Mouse (Mus musculus): ENCODE data around the gene Nr6a1. TPM values are rescaled to one million over a fixed set of nuclear protein-coding genes. Genes with fewer than 3 reads are reported as not detected.

The Nr6a1 gene
- polyA plus RNA-seq, 1 experiment from 2014 or later: 4.4 TPM

- H3K4me3 ChIP-seq (ENCODE audit: low read depth, low read length): no peak overlapping the region
- ATAC-seq (ENCODE audit: low FRiP score): no peak
Measured at GRCm38 (mm10) chr2:38783364-38783763, 144.1 kb downstream of the Nr6a1 start.

DNA sequence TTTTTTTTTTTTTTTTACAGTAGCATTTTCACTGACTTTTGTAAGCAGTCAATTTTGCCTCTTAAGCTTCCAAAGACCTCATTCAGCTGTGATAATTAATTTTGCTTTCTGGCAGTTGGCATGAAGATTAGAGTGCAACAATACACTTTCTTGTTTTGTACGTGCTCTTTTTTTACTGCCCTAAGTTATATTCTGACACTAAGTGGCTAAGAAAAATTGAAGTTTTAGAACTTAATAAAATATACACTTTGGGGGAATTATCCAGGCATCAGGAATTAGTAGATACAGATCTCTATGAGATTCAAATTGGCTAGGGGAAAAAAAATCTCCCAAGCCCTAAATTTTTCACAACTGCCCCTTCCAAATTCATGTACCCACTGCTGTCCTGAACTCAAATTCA lies 144.8 kb downstream of the Nr6a1 start:
- H3K27ac ChIP-seq (ENCODE audit: low read depth, low read length): peak overlapping the region; percentile 92
- peak; percentile 12; the same call in 1 of the 2 replicates for ATAC-seq (ENCODE audit: low FRiP score)
- peak; percentile 92 for DNase-seq (ENCODE audit: low spot score, missing footprints)

More at GRCm38 (mm10) chr2:38783364-38783763, 144.1 kb downstream of the Nr6a1 start:
- Histone ChIP-seq H3K27ac (ENCODE audit: low read depth, low read length) (peak overlapping the region; percentile 56), H3K9me3 (ENCODE audit: control insufficient read depth, low read length) (no peaks in the 10 kb centered on the region), H3K9ac (ENCODE audit: low read length) (peak overlapping the region; percentile 46; the same call in 1 of the 2 replicates), H3K4me2 (peak overlapping the region; percentile 34), H3K27me3 (ENCODE audit: control insufficient read depth, insufficient read depth, low read length) (no peaks in the 10 kb centered on the region), H3K4me1 (ENCODE audit: control insufficient read depth, insufficient read depth, low read length) (peaks cover 32% of the 10 kb centered on the region), H3K36me3 (ENCODE audit: control insufficient read depth, insufficient read depth, low read length) (no peaks in the 10 kb centered on the region)
- peak; percentile 90 for DNase-seq (ENCODE audit: low spot score, missing footprints)
- WGBS: 16% methylated on average over 5 of the region's 5 CpGs

GRCm38 (mm10) chr2:38781945-38782720 lies 145.4 kb downstream of the Nr6a1 start:
- H3K4me3 ChIP-seq (ENCODE audit: low read depth, low read length): no peak overlapping the region; the same call in 1 of the 2 replicates
- H3K27me3 ChIP-seq (ENCODE audit: control insufficient read depth, insufficient read depth, low read length): no peaks in the 10 kb centered on the region
- peak overlapping the region; percentile 92 for H3K27ac ChIP-seq (ENCODE audit: low read depth, low read length)
- 2% methylated on average over 6 of the region's 6 CpGs for WGBS
- no peaks in the 10 kb centered on the region for H3K36me3 ChIP-seq (ENCODE audit: control insufficient read depth, insufficient read depth, low read length)
- DNase-seq (ENCODE audit: low spot score, missing footprints): peak; percentile 95
- no peaks in the 10 kb centered on the region for H3K9me3 ChIP-seq (ENCODE audit: control insufficient read depth, low read length)
- peak overlapping the region; percentile 34 for H3K4me2 ChIP-seq
- H3K9ac ChIP-seq (ENCODE audit: low read length): peak overlapping the region; percentile 11; the same call in 1 of the 2 replicates
- peaks cover 31% of the 10 kb centered on the region for H3K4me1 ChIP-seq (ENCODE audit: control insufficient read depth, insufficient read depth, low read length)
- peak; percentile 89 for ATAC-seq (ENCODE audit: low FRiP score)

More for the DNA sequence above, 144.8 kb downstream of the Nr6a1 start:
- peaks cover 32% of the 10 kb centered on the region for H3K4me1 ChIP-seq (ENCODE audit: control insufficient read depth, insufficient read depth, low read length)
- H3K36me3 ChIP-seq (ENCODE audit: control insufficient read depth, insufficient read depth, low read length): no peaks in the 10 kb centered on the region
- no peaks in the 10 kb centered on the region for H3K9me3 ChIP-seq (ENCODE audit: control insufficient read depth, low read length)
- no peak overlapping the region; the same call in 1 of the 2 replicates for H3K4me3 ChIP-seq (ENCODE audit: low read depth, low read length)
- 11% methylated on average over 1 of the region's 1 CpGs for WGBS
- no peak overlapping the region for H3K9ac ChIP-seq (ENCODE audit: low read length)
- peak overlapping the region; percentile 34 for H3K4me2 ChIP-seq
- H3K27me3 ChIP-seq (ENCODE audit: control insufficient read depth, insufficient read depth, low read length): no peaks in the 10 kb centered on the region

- H3K27me3 ChIP-seq (ENCODE audit: control insufficient read depth, insufficient read depth, low read length): no peaks in the 10 kb centered on the region
- H3K9ac ChIP-seq (ENCODE audit: low read length): no peak overlapping the region
- no peaks in the 10 kb centered on the region for H3K36me3 ChIP-seq (ENCODE audit: control insufficient read depth, insufficient read depth, low read length)
- H3K4me1 ChIP-seq (ENCODE audit: control insufficient read depth, insufficient read depth, low read length): peaks cover 18% of the 10 kb centered on the region
- WGBS: 82% methylated on average over 2 of the region's 2 CpGs
- no peak overlapping the region for H3K4me3 ChIP-seq (ENCODE audit: low read depth, low read length)
- no peak overlapping the region for H3K4me2 ChIP-seq
- no peak overlapping the region for H3K27ac ChIP-seq (ENCODE audit: low read depth, low read length)
- no peak for ATAC-seq (ENCODE audit: low FRiP score)
- H3K9me3 ChIP-seq (ENCODE audit: control insufficient read depth, low read length): no peaks in the 10 kb centered on the region
- DNase-seq (ENCODE audit: low spot score, missing footprints): no peak
Measured at GRCm38 (mm10) chr2:38779939-38780338, 147.5 kb downstream of the Nr6a1 start.

GRCm38 (mm10) chr2:38777326-38777725 lies 150.2 kb downstream of the Nr6a1 start:
- Histone ChIP-seq H3K4me1 (ENCODE audit: control insufficient read depth, insufficient read depth, low read length) (peaks cover 5% of the 10 kb centered on the region), H3K27me3 (ENCODE audit: control insufficient read depth, insufficient read depth, low read length) (no peaks in the 10 kb centered on the region), H3K4me2 (no peak overlapping the region), H3K9me3 (ENCODE audit: control insufficient read depth, low read length) (no peaks in the 10 kb centered on the region), H3K9ac (ENCODE audit: low read length) (no peak overlapping the region), H3K4me3 (ENCODE audit: low read depth, low read length) (no peak overlapping the region), H3K27ac (ENCODE audit: low read depth, low read length) (no peak overlapping the region), H3K36me3 (ENCODE audit: control insufficient read depth, insufficient read depth, low read length) (no peaks in the 10 kb centered on the region)
- WGBS: 94% methylated on average over 2 of the region's 2 CpGs
- DNase-seq (ENCODE audit: low spot score, missing footprints): no peak
- no peak for ATAC-seq (ENCODE audit: low FRiP score)

DNA sequence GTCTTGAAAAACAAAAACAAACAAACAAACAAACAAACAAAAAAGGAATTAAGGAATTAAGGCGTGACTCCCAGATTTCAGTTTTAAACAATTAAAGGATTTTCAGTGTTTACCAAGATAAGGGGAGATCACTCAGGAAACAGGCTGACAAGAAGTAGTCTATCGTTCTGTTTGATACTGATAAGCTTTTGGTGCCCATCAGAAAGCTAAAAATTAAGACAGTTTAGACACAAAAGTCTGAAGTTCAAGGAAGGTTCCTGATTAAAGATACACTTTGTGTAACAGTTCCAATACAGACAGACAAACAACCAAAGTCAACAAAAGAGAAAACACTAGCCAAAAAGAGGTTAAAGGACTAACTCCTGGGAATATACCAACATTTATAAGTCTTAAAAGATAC lies 152.6 kb downstream of the Nr6a1 start:
- H3K27ac ChIP-seq (ENCODE audit: low read depth, low read length): no peak overlapping the region
- H3K4me1 ChIP-seq (ENCODE audit: control insufficient read depth, insufficient read depth, low read length): no peaks in the 10 kb centered on the region
- H3K4me3 ChIP-seq (ENCODE audit: low read depth, low read length): no peak overlapping the region
- no peak for ATAC-seq (ENCODE audit: low FRiP score)
- no peak overlapping the region for H3K4me2 ChIP-seq
- no peaks in the 10 kb centered on the region for H3K36me3 ChIP-seq (ENCODE audit: control insufficient read depth, insufficient read depth, low read length)
- H3K9me3 ChIP-seq (ENCODE audit: control insufficient read depth, low read length): no peaks in the 10 kb centered on the region
- no peak for DNase-seq (ENCODE audit: low spot score, missing footprints)
- H3K27me3 ChIP-seq (ENCODE audit: control insufficient read depth, insufficient read depth, low read length): no peaks in the 10 kb centered on the region
- WGBS: 86% methylated on average over 2 of the region's 2 CpGs
- no peak overlapping the region for H3K9ac ChIP-seq (ENCODE audit: low read length)

DNA sequence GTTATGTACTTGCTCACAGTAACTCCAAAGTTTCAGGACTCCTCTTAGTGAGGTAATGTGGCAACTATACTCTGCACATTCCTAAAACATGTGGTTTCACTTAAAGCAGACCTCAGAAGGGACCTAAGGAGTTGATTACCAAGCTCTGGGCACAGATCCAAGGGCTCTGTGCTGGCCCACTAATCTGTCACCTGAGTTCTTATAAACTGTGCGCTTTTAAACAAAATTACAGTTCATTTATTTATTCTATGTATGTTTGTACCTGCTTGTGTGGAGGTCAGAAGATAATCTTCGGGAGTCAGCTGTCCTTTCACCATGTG lies 156.1 kb downstream of the Nr6a1 start:
- Histone ChIP-seq H3K27me3 (ENCODE audit: control insufficient read depth, insufficient read depth, low read length) (no peaks in the 10 kb centered on the region), H3K9ac (ENCODE audit: low read length) (no peak overlapping the region), H3K36me3 (ENCODE audit: control insufficient read depth, insufficient read depth, low read length) (no peaks in the 10 kb centered on the region), H3K9me3 (ENCODE audit: control insufficient read depth, low read length) (no peaks in the 10 kb centered on the region), H3K4me2 (no peak overlapping the region), H3K27ac (ENCODE audit: low read depth, low read length) (no peak overlapping the region), H3K4me3 (ENCODE audit: low read depth, low read length) (no peak overlapping the region), H3K4me1 (ENCODE audit: control insufficient read depth, insufficient read depth, low read length) (no peaks in the 10 kb centered on the region)
- DNase-seq (ENCODE audit: low spot score, missing footprints) (no peak), ATAC-seq (ENCODE audit: low FRiP score) (no peak)
- WGBS: 83% methylated on average over 2 of the region's 2 CpGs

DNA sequence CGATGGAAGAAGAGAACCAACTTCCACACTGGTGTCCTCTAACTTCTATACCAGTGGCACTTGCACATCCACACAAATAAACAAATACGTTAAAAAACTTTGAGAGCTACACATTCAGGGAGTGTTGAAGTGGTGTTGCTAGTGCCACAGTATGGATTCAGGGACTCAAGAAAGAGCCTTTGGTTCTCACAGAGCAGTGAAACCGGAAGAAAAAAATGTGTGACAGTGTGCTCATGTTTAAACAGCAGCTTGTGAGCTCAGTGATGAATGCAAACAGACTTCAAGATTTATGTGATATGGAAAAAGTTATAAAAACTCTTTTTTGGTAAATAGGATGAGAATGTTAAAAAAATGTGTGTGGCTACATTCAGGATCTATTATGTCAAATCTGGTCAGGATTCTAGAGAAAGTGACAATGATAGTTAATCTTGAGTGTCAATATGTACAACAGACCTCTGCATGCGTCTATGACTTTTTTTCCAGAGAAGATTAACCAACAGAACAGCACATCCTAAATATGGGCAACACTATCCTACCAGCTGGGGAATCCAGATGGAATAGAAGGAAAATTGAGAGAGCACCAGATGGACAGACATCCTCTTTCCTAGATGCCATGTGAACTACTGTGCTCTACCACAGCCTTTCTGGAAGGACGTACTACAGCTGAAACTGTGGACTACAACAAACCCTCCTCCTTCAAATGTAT lies 156.6 kb downstream of the Nr6a1 start:
- H3K9ac ChIP-seq (ENCODE audit: low read length): no peak overlapping the region
- no peaks in the 10 kb centered on the region for H3K36me3 ChIP-seq (ENCODE audit: control insufficient read depth, insufficient read depth, low read length)
- H3K4me1 ChIP-seq (ENCODE audit: control insufficient read depth, insufficient read depth, low read length): no peaks in the 10 kb centered on the region
- DNase-seq (ENCODE audit: low spot score, missing footprints) (no peak), ATAC-seq (ENCODE audit: low FRiP score) (no peak)
- 82% methylated on average over 5 of the region's 5 CpGs for WGBS
- H3K27me3 ChIP-seq (ENCODE audit: control insufficient read depth, insufficient read depth, low read length): no peaks in the 10 kb centered on the region
- no peak overlapping the region for H3K4me2 ChIP-seq
- no peak overlapping the region for H3K4me3 ChIP-seq (ENCODE audit: low read depth, low read length)
- no peak overlapping the region for H3K27ac ChIP-seq (ENCODE audit: low read depth, low read length)
- H3K9me3 ChIP-seq (ENCODE audit: control insufficient read depth, low read length): no peaks in the 10 kb centered on the region

All from midbrain, embryonic 11.5 days (tissue).